Mouse (Mus musculus) hindbrain, embryonic 11.5 days (tissue): ENCODE results near the gene Scaf4. TPM values are rescaled to one million over a fixed set of nuclear protein-coding genes. Genes with fewer than 3 reads are reported as not detected.
"Not testable (repeated sequence)": the region's sequence is repeated elsewhere in the genome, so short reads cannot be mapped to it uniquely, and the experiment has no call there.

Experiments used
- ATAC-seq: fragments of 200-750 bp; cut with Nextera tagmentation; 2 replicates; pipeline ENCODE4 v1.8.0; 2017; ENCODE audit warnings: mild to moderate bottlenecking, moderate TSS enrichment, moderate library complexity; ENCODE audit not compliant: low FRiP score
- DNase-seq: peaks from one replicate; pipeline ENCODE4 v3.0.0-alpha.2; 2015; ENCODE audit warnings: low spot score
- H3K27ac ChIP-seq: fragments of 300-500 bp; sonication (generic); 2 replicates; pipeline ENCODE4 v1.5.1; 2014; ENCODE audit warnings: mild to moderate bottlenecking, low read depth, low read length
- H3K27me3 ChIP-seq: fragments of 300-500 bp; sonication (generic); 2 replicates; pipeline ENCODE4 v1.6.1; 2014; ENCODE audit warnings: mild to moderate bottlenecking, low read length, moderate library complexity, mixed read lengths; ENCODE audit not compliant: control insufficient read depth, insufficient read depth
- H3K36me3 ChIP-seq: fragments of 300-500 bp; sonication (generic); 2 replicates; pipeline ENCODE4 v1.6.1; 2014; ENCODE audit warnings: mild to moderate bottlenecking, low read length, moderate library complexity, mixed read lengths; ENCODE audit not compliant: control insufficient read depth, insufficient read depth
- H3K4me1 ChIP-seq: fragments of 300-500 bp; sonication (generic); replicated peaks from 2 replicates; pipeline ENCODE4 v1.6.1; 2014; ENCODE audit warnings: low read length, mixed read lengths; ENCODE audit not compliant: control insufficient read depth, insufficient read depth
- H3K4me2 ChIP-seq: fragments of 300-500 bp; sonication (generic); replicated peaks from 2 replicates; pipeline ENCODE4 v1.6.1; 2014; ENCODE audit warnings: mild to moderate bottlenecking, low read depth, low read length
- H3K4me3 ChIP-seq: fragments of 300-500 bp; sonication (generic); 2 replicates; pipeline ENCODE4 v1.5.1; 2014; ENCODE audit warnings: low read depth, low read length
- H3K9ac ChIP-seq: fragments of 300-500 bp; sonication (generic); 2 replicates; pipeline ENCODE4 v1.6.1; 2014; ENCODE audit warnings: low read depth, low read length
- H3K9me3 ChIP-seq: fragments of 300-500 bp; sonication (generic); 2 replicates; pipeline ENCODE4 v1.6.1; 2016; ENCODE audit warnings: low read length; ENCODE audit not compliant: control insufficient read depth
- WGBS: fragments of 180-500 bp; shearing (Covaris S2); extraction: QIAGEN DNeasy Blood & Tissue Kit; methylation state at CpG from one replicate; pipeline ENCODE4 v1.1.7; 2014; 5-methylcytosine and 5-hydroxymethylcytosine counted together
- polyA plus RNA-seq: library from polyadenylated mRNA; unstranded; fragments of >200 nt; fragmentation: Nextera tagmentation; extraction: Ambion mirVana; gene quantifications from 2 replicates; pipeline ENCODE4 v1.2.1, GENCODE M21; 2014

Scaf4 gene
- polyA plus RNA-seq, 1 experiment from 2014 or later = 29.6 TPM

DNA sequence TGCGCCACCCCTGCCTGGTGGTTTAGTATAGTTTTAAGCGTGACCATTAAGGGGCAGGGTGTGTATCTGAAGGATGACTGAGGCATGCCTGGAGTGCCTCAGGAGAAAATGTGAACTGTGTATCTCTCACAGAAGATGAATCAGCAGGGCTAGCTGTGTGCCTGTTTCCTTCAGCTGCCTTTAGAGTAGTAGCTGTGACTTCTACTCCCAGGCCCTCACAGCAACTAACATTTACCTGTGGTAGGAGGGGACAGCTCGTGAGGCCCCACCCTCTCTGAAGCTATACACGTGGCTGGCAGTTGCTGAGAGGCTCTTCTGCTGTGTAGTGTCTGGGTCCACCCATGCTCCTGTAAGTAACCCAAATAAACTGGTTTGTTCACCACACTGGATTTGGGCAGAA, 66.4 kb downstream of the Scaf4 start:
- H3K9ac ChIP-seq = no peak overlapping the region
- no peak overlapping the region for H3K27ac ChIP-seq
- DNase-seq = no peak
- 67% methylated on average over 4 of the region's 4 CpGs for WGBS
- no peak overlapping the region for H3K4me3 ChIP-seq
- no peak for ATAC-seq
- no peaks in the 10 kb centered on the region for H3K9me3 ChIP-seq
- H3K27me3 ChIP-seq = no peaks in the 10 kb centered on the region
- H3K36me3 ChIP-seq = no peaks in the 10 kb centered on the region
- peaks cover 4% of the 10 kb centered on the region for H3K4me1 ChIP-seq
- no peak overlapping the region for H3K4me2 ChIP-seq

DNA sequence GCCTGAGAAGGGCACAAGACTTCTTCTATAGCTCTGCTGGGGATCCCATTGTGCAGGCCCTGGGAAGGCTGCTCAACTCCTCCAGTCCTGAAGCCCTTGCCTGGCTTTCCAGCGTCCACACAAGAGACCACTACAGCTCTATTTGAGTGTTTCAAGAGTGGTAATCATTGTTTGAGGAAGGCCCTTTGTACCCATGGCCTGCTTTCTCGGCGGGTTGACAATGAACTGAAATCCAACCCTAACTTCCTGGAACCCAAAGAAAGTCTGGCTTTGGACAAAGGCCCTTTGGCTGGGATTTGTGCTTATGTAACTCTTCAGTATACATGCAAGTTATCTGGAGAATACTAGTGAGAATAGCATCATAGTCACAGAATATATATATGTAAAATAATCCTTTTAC, 66.9 kb downstream of the Scaf4 start:
- 24% methylated on average over 3 of the region's 3 CpGs for WGBS
- no peak overlapping the region for H3K9ac ChIP-seq
- DNase-seq = no peak
- no peak overlapping the region for H3K27ac ChIP-seq
- no peak overlapping the region for H3K4me3 ChIP-seq
- no peak for ATAC-seq
- H3K4me2 ChIP-seq = no peak overlapping the region
- no peaks in the 10 kb centered on the region for H3K36me3 ChIP-seq
- no peaks in the 10 kb centered on the region for H3K27me3 ChIP-seq
- H3K4me1 ChIP-seq = peaks cover 2% of the 10 kb centered on the region
- H3K9me3 ChIP-seq = no peaks in the 10 kb centered on the region

DNA sequence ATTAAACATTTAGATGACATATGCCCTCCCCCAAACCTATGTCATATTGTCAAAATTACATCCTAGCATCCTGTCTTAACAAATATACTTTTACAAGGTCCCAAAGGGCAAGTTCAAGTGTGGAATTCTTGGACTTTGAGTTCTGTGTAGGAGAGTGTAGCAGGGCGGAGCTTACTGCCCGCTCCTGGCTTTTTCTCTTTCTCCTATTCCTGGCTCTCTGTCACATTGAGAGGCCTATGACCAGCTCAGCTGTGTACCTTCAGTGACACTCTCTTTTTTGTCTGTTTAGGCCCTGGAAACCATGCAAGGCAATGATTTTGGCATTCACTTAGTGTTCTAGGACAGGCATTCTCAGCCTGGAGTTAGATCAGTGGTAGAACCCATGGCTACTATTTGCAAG, 67.9 kb downstream of the Scaf4 start:
- Histone ChIP-seq H3K27me3 (no peaks in the 10 kb centered on the region), H3K4me2 (no peak overlapping the region), H3K36me3 (no peaks in the 10 kb centered on the region), H3K4me1 (no peaks in the 10 kb centered on the region), H3K4me3 (no peak overlapping the region), H3K9ac (no peak overlapping the region), H3K27ac (no peak overlapping the region), H3K9me3 (no peaks in the 10 kb centered on the region)
- ATAC-seq (no peak), DNase-seq (no peak)
- WGBS = 89% methylated on average over 2 of the region's 2 CpGs

DNA sequence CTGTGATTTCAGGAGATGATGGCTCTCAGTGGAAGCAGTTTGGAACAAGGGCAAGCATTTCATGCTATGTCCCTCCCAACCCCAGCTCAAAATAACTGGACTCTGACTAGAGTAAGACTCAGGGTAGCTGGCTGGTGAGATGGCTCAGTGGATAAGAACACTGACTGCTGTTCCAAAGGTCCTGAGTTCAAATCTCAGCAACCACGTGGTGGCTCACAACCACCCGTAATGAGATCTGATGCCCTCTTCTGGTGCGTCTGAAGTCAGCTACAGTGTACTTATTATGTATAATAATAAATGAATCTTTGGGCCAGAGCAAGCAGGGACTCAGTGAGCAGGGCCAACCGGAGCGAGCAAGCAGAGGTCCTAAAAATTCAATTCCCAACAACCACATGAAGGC, 68.4 kb downstream of the Scaf4 start:
- H3K27me3 ChIP-seq, H3K9me3 ChIP-seq, H3K4me2 ChIP-seq, H3K27ac ChIP-seq, H3K9ac ChIP-seq, DNase-seq, H3K36me3 ChIP-seq, H3K4me1 ChIP-seq, ATAC-seq, H3K4me3 ChIP-seq: not testable (repeated sequence)
- WGBS = 87% methylated on average over 5 of the region's 5 CpGs

DNA sequence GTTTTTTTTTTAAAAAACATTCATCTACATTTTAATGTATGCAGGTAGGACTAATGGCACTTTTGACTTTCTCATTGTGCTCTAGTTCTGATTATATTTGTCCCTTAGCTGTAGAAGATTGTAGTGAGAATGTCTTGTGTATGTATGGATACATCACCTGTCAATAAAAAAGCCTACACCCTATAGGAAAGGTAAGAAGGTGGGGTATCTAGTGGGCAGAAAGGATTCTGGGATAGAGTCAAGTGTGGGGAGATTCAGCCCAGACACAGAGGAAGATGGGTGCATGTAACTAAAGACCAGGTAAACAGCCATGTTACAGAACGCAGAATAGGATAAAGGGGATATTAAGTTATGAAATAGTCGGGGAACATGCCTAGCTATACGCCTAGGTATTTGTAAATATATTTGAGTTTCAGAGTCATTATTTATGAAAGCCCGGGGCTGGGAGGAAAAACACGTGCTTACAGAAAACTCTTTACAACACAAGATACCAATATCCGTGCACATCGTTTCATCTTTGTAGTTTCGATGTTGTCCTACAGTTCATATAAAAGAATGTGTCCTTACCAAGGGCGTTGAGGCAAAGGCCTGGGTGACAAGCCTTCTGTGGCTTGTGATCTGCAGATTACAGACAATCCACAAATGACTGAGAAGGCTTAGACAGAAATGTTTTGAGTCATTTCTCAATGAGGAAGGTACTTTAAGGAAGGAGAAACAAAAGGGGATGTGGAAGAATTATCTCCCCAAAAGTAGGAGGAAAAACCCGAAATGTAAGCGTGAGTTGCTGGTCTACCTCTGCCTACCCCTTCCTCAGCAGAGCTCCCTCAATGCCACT, 69.4 kb downstream of the Scaf4 start:
- Histone ChIP-seq H3K9ac (no peak overlapping the region), H3K9me3 (no peaks in the 10 kb centered on the region), H3K4me2 (no peak overlapping the region), H3K27ac (no peak overlapping the region), H3K27me3 (no peaks in the 10 kb centered on the region), H3K4me3 (no peak overlapping the region), H3K4me1 (no peaks in the 10 kb centered on the region), H3K36me3 (no peaks in the 10 kb centered on the region)
- ATAC-seq = no peak
- WGBS = 92% methylated on average over 11 of the region's 11 CpGs
- no peak for DNase-seq

DNA sequence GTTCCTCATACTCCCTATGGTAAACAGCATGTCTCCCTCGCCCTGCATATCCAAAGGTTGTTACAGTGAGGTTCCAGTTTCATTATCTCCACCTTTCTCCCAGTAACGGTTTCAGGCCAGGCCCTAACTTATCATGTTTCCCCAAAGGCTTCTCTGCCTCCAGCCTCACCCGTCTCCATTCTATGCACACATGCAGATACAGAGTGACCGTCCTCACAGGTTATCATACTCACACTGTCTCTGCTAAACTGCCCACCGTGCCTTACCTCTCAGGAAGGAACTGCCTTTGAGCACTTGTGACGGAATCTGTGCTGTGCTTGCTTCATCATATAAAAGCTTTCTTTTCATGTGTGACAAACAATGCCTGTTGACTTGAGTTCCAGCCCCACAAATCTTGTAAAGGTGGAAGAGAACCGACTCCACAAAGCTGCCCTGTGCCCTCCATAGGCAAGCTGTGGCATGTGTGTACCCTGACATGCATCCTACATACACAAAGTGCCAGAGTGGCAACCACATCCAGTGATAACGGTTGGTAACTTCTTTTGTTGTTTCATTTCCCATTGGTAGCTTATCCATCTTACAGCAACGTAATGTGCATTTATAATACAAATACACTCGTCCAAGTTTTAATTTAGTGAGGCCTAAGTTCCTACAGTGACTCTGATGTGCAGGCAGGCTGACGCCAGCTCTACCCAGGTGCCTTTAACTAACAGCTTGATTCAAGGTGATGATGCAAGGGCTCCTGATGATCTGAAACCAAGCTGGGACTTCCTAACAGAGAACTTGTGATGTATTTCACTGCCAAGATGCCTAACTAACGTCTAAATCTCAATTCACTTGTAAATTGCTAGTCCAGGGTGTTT, 70.6 kb downstream of the Scaf4 start:
- no peak overlapping the region for H3K4me2 ChIP-seq
- no peak overlapping the region for H3K9ac ChIP-seq
- DNase-seq (no peak), ATAC-seq (no peak)
- H3K27ac ChIP-seq = no peak overlapping the region
- no peaks in the 10 kb centered on the region for H3K27me3 ChIP-seq
- H3K4me1 ChIP-seq = no peaks in the 10 kb centered on the region
- 84% methylated on average over 12 of the region's 12 CpGs for WGBS
- no peaks in the 10 kb centered on the region for H3K9me3 ChIP-seq
- H3K36me3 ChIP-seq = no peaks in the 10 kb centered on the region
- H3K4me3 ChIP-seq = no peak overlapping the region

DNA sequence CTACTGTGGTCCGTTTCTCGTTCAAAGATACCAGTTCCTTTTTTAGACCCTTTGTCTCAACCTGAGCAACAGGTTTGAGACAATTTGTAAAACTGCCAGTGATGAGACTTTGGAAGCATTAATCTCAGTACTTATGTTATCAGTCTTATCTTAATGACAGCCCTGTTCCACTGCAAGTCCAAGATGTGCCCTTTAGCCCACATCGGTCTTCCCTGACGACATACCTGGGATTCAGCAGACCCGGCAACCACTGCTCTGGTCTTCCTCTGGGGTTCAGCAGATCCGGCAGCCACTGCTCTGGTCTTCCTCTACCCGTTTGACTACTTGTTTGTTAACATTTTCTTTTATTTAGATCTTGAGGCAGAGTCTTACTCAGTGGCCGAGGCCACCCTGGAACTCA, 72.5 kb downstream of the Scaf4 start:
- Histone ChIP-seq H3K4me3 (no peak overlapping the region), H3K4me1 (no peaks in the 10 kb centered on the region), H3K27me3 (no peaks in the 10 kb centered on the region), H3K36me3 (no peaks in the 10 kb centered on the region), H3K9me3 (no peaks in the 10 kb centered on the region), H3K9ac (no peak overlapping the region), H3K4me2 (no peak overlapping the region), H3K27ac (no peak overlapping the region)
- ATAC-seq (no peak), DNase-seq (no peak)
- 85% methylated on average over 8 of the region's 8 CpGs for WGBS

DNA sequence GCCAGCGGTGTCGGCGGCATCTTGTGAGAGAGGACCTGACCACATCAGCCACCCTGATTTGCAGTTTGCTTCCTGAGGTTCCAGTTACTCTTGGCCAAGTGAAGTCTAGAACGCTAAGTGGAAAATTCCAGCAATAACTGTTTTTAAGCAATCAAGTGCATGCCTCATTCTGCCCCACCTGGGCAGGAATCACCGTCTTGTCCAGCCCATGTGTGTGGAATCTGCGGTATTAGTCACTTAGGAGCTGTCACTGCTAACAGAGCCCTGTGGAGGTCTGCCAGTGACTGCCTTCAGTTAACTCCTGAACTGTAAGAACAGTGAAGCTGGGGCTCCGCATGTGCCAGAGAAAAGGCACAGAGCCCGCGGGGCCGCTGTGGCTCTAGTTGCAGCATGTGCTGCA, 73.6 kb downstream of the Scaf4 start:
- no peak overlapping the region for H3K9ac ChIP-seq
- DNase-seq (no peak), ATAC-seq (no peak)
- no peak overlapping the region for H3K27ac ChIP-seq
- no peaks in the 10 kb centered on the region for H3K4me1 ChIP-seq
- no peaks in the 10 kb centered on the region for H3K27me3 ChIP-seq
- H3K36me3 ChIP-seq = no peaks in the 10 kb centered on the region
- WGBS = 86% methylated on average over 10 of the region's 10 CpGs
- no peak overlapping the region for H3K4me2 ChIP-seq
- H3K4me3 ChIP-seq = no peak overlapping the region
- no peaks in the 10 kb centered on the region for H3K9me3 ChIP-seq

DNA sequence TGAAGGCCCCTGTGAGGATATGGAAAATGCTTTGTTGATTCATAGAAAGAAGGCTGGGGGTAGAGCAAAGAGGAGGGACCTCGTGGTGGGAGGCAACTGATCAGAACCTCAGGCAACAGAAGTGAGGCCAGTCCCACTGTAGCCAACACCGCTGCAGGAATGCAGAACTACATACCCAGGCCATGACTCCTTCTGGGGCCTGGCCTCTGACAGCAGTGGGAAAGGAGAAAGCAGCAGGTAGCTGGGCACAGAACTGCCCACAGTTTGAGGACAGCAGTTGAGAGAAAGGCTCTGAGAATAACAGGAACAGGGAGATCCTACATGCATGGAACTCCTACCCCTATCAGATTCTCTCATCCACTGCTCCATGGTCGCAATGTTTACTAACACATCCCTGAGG, 75.3 kb downstream of the Scaf4 start:
- Histone ChIP-seq H3K9ac (no peak overlapping the region), H3K27ac (no peak overlapping the region), H3K9me3 (no peaks in the 10 kb centered on the region), H3K27me3 (no peaks in the 10 kb centered on the region), H3K4me3 (no peak overlapping the region), H3K4me1 (no peaks in the 10 kb centered on the region), H3K4me2 (no peak overlapping the region), H3K36me3 (no peaks in the 10 kb centered on the region)
- ATAC-seq = no peak
- 74% methylated on average over 3 of the region's 3 CpGs for whole genome bisulfite sequencing
- DNase-seq = no peak
